Mouse (Mus musculus) olfactory bulb, adult 2 months (tissue): ENCODE measurements at regions not wholly inside any gene's neighbourhood (a gene's known extent, or its start where the extent isn't known, plus 50 kb on each side); places are given as distances from the start of the nearest gene placed in this dataset.

Source experiments
- CTCF ChIP-seq: fragments of 200-500 bp; IDR thresholded peaks from 2 replicates; pipeline ENCODE4 v1.5.1; 2012; ENCODE audit warnings: low read depth, mild to moderate bottlenecking, low read length, moderate library complexity; ENCODE audit not compliant: insufficient read depth
- POLR2A ChIP-seq: fragments of 200-500 bp; IDR thresholded peaks from 2 replicates; pipeline ENCODE4 v1.6.1; 2012; ENCODE audit warnings: mild to moderate bottlenecking, low read depth, low read length, moderate library complexity; ENCODE audit not compliant: insufficient read depth

GRCm38 (mm10) chr8:91884862-91885261 lies 83.0 kb upstream of the Irx3 start:
- TF ChIP-seq CTCF (no peak), POLR2A (no peak)
